In the genomic region with DNA sequence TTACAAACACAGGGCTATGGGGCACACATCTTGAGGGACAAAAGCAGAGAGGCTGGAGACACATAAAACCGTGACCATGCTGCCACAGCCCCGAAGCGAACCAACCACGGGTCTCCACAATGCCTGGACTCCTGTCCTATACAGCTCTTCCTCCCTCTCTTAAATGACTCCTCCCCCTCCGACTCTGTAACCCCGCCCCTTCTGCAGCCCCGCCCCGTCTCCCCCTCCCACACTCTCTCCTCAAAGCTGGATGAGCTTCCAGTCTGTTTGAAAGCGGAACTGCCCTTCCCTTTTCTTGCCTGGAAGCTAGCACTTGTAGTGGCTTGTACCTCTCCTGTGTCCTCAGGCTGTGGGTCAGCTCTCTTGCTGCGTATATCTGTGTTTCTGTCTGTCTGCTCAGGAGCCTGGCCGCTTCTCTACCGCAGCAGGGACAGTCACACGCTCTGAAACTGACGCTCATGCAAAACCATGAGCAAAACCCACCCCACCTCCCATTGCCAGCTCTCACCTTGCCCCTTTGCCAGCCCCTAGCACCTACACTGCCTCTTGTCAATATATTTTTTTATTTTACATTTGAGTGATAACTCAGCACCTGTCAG, we compare ENCODE assay signal across 10 mouse cellular contexts. TPM values are rescaled to one million over a fixed set of nuclear protein-coding genes. Genes with fewer than 3 reads are reported as not detected.
DNase-seq lines count a peak whose midpoint lies in the region; ATAC-seq lines count a peak whose summit lies in the region.
"Had no signal": no experiment of that assay in that cellular context is flagged by ENCODE, and none has a peak within 500 bp of the region (broad histone marks: within the 10 kb centered on the region; RNA-seq: fewer than 3 reads in every experiment).

No protein-coding gene starts in this region.

- no peak overlapping the region for H3K9ac ChIP-seq in forebrain, embryonic 14.5 days (ENCODE audit: low read length)
- no peak overlapping the region for H3K9ac ChIP-seq in liver, embryonic 15.5 days
- H3K9ac ChIP-seq in stomach, embryonic 15.5 days: no peak overlapping the region

- no peak for ATAC-seq in forebrain, embryonic 14.5 days
- ATAC-seq in liver, embryonic 15.5 days (ENCODE audit: insufficient read depth): 0 out of 2 replicates have a peak, but pooled peaks have one; percentile 28
- peak; percentile 67; the same call in 1 of the 2 replicates for ATAC-seq in stomach, embryonic 15.5 days (ENCODE audit: insufficient read depth, low FRiP score, low read depth)
- no peak for ATAC-seq in frontal cortex, adult (ENCODE audit: low TSS enrichment)
- ATAC-seq in monocyte, adult 5-6 weeks (replicated peaks; ENCODE audit: insufficient number of reproducible peaks, low FRiP score, low TSS enrichment, poor library complexity, severe bottlenecking): no peak

- no peaks in the 10 kb centered on the region for H3K36me3 ChIP-seq in forebrain, embryonic 14.5 days (ENCODE audit: control insufficient read depth, insufficient read depth, low read length)
- H3K36me3 ChIP-seq in liver, embryonic 15.5 days (replicated peaks): no peaks in the 10 kb centered on the region
- H3K36me3 ChIP-seq in stomach, embryonic 15.5 days: no peaks in the 10 kb centered on the region

- H3K4me1 ChIP-seq in forebrain, embryonic 14.5 days (ENCODE audit: control insufficient read depth, insufficient read depth, low read length): no peaks in the 10 kb centered on the region
- H3K4me1 ChIP-seq in liver, embryonic 15.5 days (replicated peaks): peaks cover 7% of the 10 kb centered on the region; the same call in 1 of the 2 replicates
- H3K4me1 ChIP-seq in stomach, embryonic 15.5 days: no peaks in the 10 kb centered on the region

- H3K4me2 ChIP-seq in forebrain, embryonic 14.5 days (ENCODE audit: low read length): 0 out of 2 replicates have a peak overlapping the region, but pooled peaks have one; percentile 23
- peak overlapping the region; percentile 42 for H3K4me2 ChIP-seq in liver, embryonic 15.5 days
- peak overlapping the region; percentile 38 for H3K4me2 ChIP-seq in stomach, embryonic 15.5 days

- WGBS in forebrain, embryonic 14.5 days: 12% methylated on average over 14 of the region's 14 CpGs
- 6% methylated on average over 14 of the region's 14 CpGs for WGBS in liver, embryonic 15.5 days (ENCODE audit: insufficient replicate concordance)
- WGBS in stomach, embryonic 15.5 days: 10% methylated on average over 14 of the region's 14 CpGs

- peak; percentile 46 to 62 for DNase-seq in kidney, postnatal 4 days
- DNase-seq in kidney, adult 18-20 months: no peak
- no peak for DNase-seq in forebrain, embryonic 14.5 days (ENCODE audit: low spot score)
- no peak for DNase-seq in frontal cortex, postnatal 25 days (ENCODE audit: low spot score in 2 of 2)
- DNase-seq: adrenal gland, postnatal 36 days; thymus, adult 18-20 months had no signal

- peaks cover 10% of the 10 kb centered on the region; the same call in 1 of the 2 replicates for H3K27me3 ChIP-seq in forebrain, embryonic 14.5 days (replicated peaks; ENCODE audit: control insufficient read depth, insufficient read depth, low read length)
- H3K27me3 ChIP-seq in liver, embryonic 15.5 days: peaks cover 40% of the 10 kb centered on the region
- peaks cover 12% of the 10 kb centered on the region for H3K27me3 ChIP-seq in stomach, embryonic 15.5 days (replicated peaks)

- no peaks in the 10 kb centered on the region for H3K9me3 ChIP-seq in forebrain, embryonic 14.5 days (replicated peaks; ENCODE audit: control insufficient read depth, low read length)
- H3K9me3 ChIP-seq in liver, embryonic 15.5 days (replicated peaks): no peaks in the 10 kb centered on the region
- no peaks in the 10 kb centered on the region for H3K9me3 ChIP-seq in stomach, embryonic 15.5 days

- no peak overlapping the region for H3K27ac ChIP-seq in forebrain, embryonic 14.5 days (ENCODE audit: low read depth, low read length)
- H3K27ac ChIP-seq in liver, embryonic 15.5 days (replicated peaks): no peak overlapping the region
- no peak overlapping the region for H3K27ac ChIP-seq in stomach, embryonic 15.5 days

- no peak overlapping the region for H3K4me3 ChIP-seq in forebrain, embryonic 14.5 days (ENCODE audit: low read depth, low read length)
- no peak overlapping the region for H3K4me3 ChIP-seq in liver, embryonic 15.5 days (replicated peaks)
- H3K4me3 ChIP-seq in stomach, embryonic 15.5 days (replicated peaks): 0 out of 2 replicates have a peak overlapping the region, but pooled peaks have one; percentile 6

RNA-seq across cellular contexts. Expression of a gene that starts 5.7 kb away (rescaled TPM):
- polyA plus RNA-seq in forebrain, embryonic 14.5 days (2014; fragmentation: Nextera tagmentation; extraction: Ambion mirVana): 0.05 and 0.20 TPM in 2 replicates
- polyA plus RNA-seq in liver, embryonic 15.5 days (2015; fragmentation: Nextera tagmentation; extraction: Ambion mirVana): 0.28 and 0.30 TPM in 2 replicates
- polyA plus RNA-seq in stomach, embryonic 15.5 days (2015; fragmentation: Nextera tagmentation; extraction: Ambion mirVana): 0.73 and 0.80 TPM in 2 replicates
- total RNA-seq in monocyte, adult 5-6 weeks (2017): under 0.01 to 0.58 TPM in 2 of 3 replicates, not detected in the other

RNA-seq across cellular contexts. Expression of a gene that starts 21.7 kb away (rescaled TPM):
- 3.3 and 3.7 TPM in 2 replicates for polyA plus RNA-seq in forebrain, embryonic 14.5 days (2014; fragmentation: Nextera tagmentation; extraction: Ambion mirVana)
- 12.1 and 14.5 TPM in 2 replicates for polyA plus RNA-seq in liver, embryonic 15.5 days (2015; fragmentation: Nextera tagmentation; extraction: Ambion mirVana)
- polyA plus RNA-seq in stomach, embryonic 15.5 days (2015; fragmentation: Nextera tagmentation; extraction: Ambion mirVana): 6.2 and 7.7 TPM in 2 replicates
- 4.1 to 15.4 TPM (median 6.4 TPM) in 3 replicates for total RNA-seq in monocyte, adult 5-6 weeks (2017)

RNA-seq across cellular contexts. Expression of a gene that starts 41.1 kb away (rescaled TPM):
- polyA plus RNA-seq in forebrain, embryonic 14.5 days (2014; fragmentation: Nextera tagmentation; extraction: Ambion mirVana): 0.10 TPM in 1 of 2 replicates, not detected in the other
- 0.10 and 0.17 TPM in 2 replicates for polyA plus RNA-seq in liver, embryonic 15.5 days (2015; fragmentation: Nextera tagmentation; extraction: Ambion mirVana)
- 1.2 and 1.7 TPM in 2 replicates for polyA plus RNA-seq in stomach, embryonic 15.5 days (2015; fragmentation: Nextera tagmentation; extraction: Ambion mirVana)
- not detected in 3 replicates for total RNA-seq in monocyte, adult 5-6 weeks (2017)

RNA-seq across cellular contexts. Expression of a gene that starts 50.1 kb away (rescaled TPM):
- polyA plus RNA-seq in forebrain, embryonic 14.5 days (2014; fragmentation: Nextera tagmentation; extraction: Ambion mirVana): 198 and 199 TPM in 2 replicates
- 54.2 and 60.8 TPM in 2 replicates for polyA plus RNA-seq in liver, embryonic 15.5 days (2015; fragmentation: Nextera tagmentation; extraction: Ambion mirVana)
- polyA plus RNA-seq in stomach, embryonic 15.5 days (2015; fragmentation: Nextera tagmentation; extraction: Ambion mirVana): 115 and 121 TPM in 2 replicates
- 23.1 to 45.9 TPM (median 32.7 TPM) in 3 replicates for total RNA-seq in monocyte, adult 5-6 weeks (2017)

Comparison
In these comparisons a context has a peak if more than half of its experiments do, and no peak if none do; other contexts are left out.
1. DNase-seq: peak in kidney, postnatal 4 days (2 of 2); none in kidney, adult 18-20 months (single experiment), forebrain, embryonic 14.5 days (single experiment) and frontal cortex, postnatal 25 days (0 of 2).
2. ATAC-seq: peak in liver, embryonic 15.5 days (single experiment) and stomach, embryonic 15.5 days (single experiment); none in forebrain, embryonic 14.5 days (single experiment), frontal cortex, adult (single experiment) and monocyte, adult 5-6 weeks (single experiment).
3. Peak in every context shown above with its lines, with median percentiles within 50 percentile points of each other: H3K4me2 ChIP-seq.